Mouse (Mus musculus) hindbrain, embryonic 11.5 days (tissue): ENCODE measurements around the gene Gm21119. TPM values are rescaled to one million over a fixed set of nuclear protein-coding genes. Genes with fewer than 3 reads are reported as not detected.
"Not testable (repeated sequence)": the region's sequence is repeated elsewhere in the genome, so short reads cannot be mapped to it uniquely, and the experiment has no call there.

ENCODE experiments used
- ATAC-seq: fragments of 200-750 bp; cut with Nextera tagmentation; 2 replicates; pipeline ENCODE4 v1.8.0; 2017; ENCODE audit warnings: mild to moderate bottlenecking, moderate TSS enrichment, moderate library complexity; ENCODE audit not compliant: low FRiP score
- DNase-seq: peaks from one replicate; pipeline ENCODE4 v3.0.0-alpha.2; 2015; ENCODE audit warnings: low spot score
- H3K27ac ChIP-seq: fragments of 300-500 bp; sonication (generic); 2 replicates; pipeline ENCODE4 v1.5.1; 2014; ENCODE audit warnings: mild to moderate bottlenecking, low read depth, low read length
- H3K27me3 ChIP-seq: fragments of 300-500 bp; sonication (generic); 2 replicates; pipeline ENCODE4 v1.6.1; 2014; ENCODE audit warnings: mild to moderate bottlenecking, low read length, moderate library complexity, mixed read lengths; ENCODE audit not compliant: control insufficient read depth, insufficient read depth
- H3K36me3 ChIP-seq: fragments of 300-500 bp; sonication (generic); 2 replicates; pipeline ENCODE4 v1.6.1; 2014; ENCODE audit warnings: mild to moderate bottlenecking, low read length, moderate library complexity, mixed read lengths; ENCODE audit not compliant: control insufficient read depth, insufficient read depth
- H3K4me1 ChIP-seq: fragments of 300-500 bp; sonication (generic); replicated peaks from 2 replicates; pipeline ENCODE4 v1.6.1; 2014; ENCODE audit warnings: low read length, mixed read lengths; ENCODE audit not compliant: control insufficient read depth, insufficient read depth
- H3K4me2 ChIP-seq: fragments of 300-500 bp; sonication (generic); replicated peaks from 2 replicates; pipeline ENCODE4 v1.6.1; 2014; ENCODE audit warnings: mild to moderate bottlenecking, low read depth, low read length
- H3K4me3 ChIP-seq: fragments of 300-500 bp; sonication (generic); 2 replicates; pipeline ENCODE4 v1.5.1; 2014; ENCODE audit warnings: low read depth, low read length
- H3K9ac ChIP-seq: fragments of 300-500 bp; sonication (generic); 2 replicates; pipeline ENCODE4 v1.6.1; 2014; ENCODE audit warnings: low read depth, low read length
- H3K9me3 ChIP-seq: fragments of 300-500 bp; sonication (generic); 2 replicates; pipeline ENCODE4 v1.6.1; 2016; ENCODE audit warnings: low read length; ENCODE audit not compliant: control insufficient read depth
- WGBS: fragments of 180-500 bp; shearing (Covaris S2); extraction: QIAGEN DNeasy Blood & Tissue Kit; methylation state at CpG from one replicate; pipeline ENCODE4 v1.1.7; 2014; 5-methylcytosine and 5-hydroxymethylcytosine counted together
- polyA plus RNA-seq: library from polyadenylated mRNA; unstranded; fragments of >200 nt; fragmentation: Nextera tagmentation; extraction: Ambion mirVana; gene quantifications from 2 replicates; pipeline ENCODE4 v1.2.1, GENCODE M21; 2014

Gm21119 gene
- 0.23 TPM in 1 of 2 replicates, not detected in the other for polyA plus RNA-seq

GRCm38 (mm10) chr8:20614619-20615018 lies at the start of gene Gm21119:
Gene Gm21119, plus strand, starts transcription at chr8:20614919.
- H3K27me3 ChIP-seq, H3K4me1 ChIP-seq, ATAC-seq, H3K4me2 ChIP-seq, H3K4me3 ChIP-seq, H3K9me3 ChIP-seq, H3K27ac ChIP-seq, DNase-seq, H3K36me3 ChIP-seq, H3K9ac ChIP-seq: not testable (repeated sequence)
- WGBS: no CpG with 5 or more reads among the region's 2 CpGs

DNA sequence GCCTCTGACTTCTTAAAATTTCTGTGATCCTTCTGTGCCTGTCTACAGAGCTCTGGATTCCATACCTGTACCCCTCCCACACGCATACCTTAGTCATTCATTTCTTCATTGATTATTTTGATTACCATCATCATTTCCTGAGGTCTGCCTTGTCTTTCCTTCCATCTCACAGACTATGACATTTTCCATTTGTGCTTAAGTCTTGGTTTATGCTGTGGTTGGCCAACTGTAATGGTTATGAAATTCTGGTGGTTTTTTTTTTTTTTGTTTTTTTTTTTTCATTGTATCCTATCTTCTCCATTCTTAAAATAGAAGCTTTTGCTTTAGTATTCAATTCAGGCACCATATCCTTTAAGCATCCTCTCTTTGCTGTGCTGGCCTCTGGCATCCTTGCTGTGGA lies 48.0 kb upstream of the Gm21119 start:
- not testable (repeated sequence) for DNase-seq, H3K36me3 ChIP-seq, H3K4me2 ChIP-seq, ATAC-seq, H3K4me1 ChIP-seq, H3K9ac ChIP-seq, H3K9me3 ChIP-seq, H3K27ac ChIP-seq, H3K27me3 ChIP-seq, H3K4me3 ChIP-seq
- no CpG with 5 or more reads among the region's 1 CpGs for WGBS

- not testable (repeated sequence) for H3K4me1 ChIP-seq, H3K27ac ChIP-seq, H3K9ac ChIP-seq, H3K36me3 ChIP-seq, H3K4me2 ChIP-seq, ATAC-seq, H3K4me3 ChIP-seq, H3K27me3 ChIP-seq, H3K9me3 ChIP-seq
- peak; percentile 0 for DNase-seq
- WGBS: 91% methylated on average over 2 of the region's 6 CpGs
These were observed 33.6 kb upstream of the Gm21119 start for GRCm38 (mm10) chr8:20581081-20581480.

DNA sequence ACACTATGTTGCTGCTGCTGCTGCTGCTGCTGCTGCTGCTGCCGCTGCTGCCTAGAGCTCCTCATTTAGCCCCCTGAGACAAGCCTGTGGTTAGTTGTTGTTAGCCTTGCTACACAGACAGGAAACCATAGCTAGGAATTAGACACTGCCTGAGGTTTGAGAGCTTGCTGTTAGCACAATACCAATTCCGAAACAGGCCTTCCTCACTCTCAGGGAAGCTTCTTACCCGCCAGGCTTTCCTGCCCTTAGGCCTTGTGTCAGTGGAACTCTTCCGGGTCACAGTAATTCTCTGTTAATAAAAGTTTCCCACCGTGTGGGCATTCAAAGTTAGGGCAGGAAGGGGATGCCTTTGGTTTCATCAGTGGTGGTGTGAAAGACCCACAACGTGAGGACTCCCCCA lies 31.9 kb upstream of the Gm21119 start:
- H3K27me3 ChIP-seq, ATAC-seq, H3K4me2 ChIP-seq, H3K4me1 ChIP-seq, H3K36me3 ChIP-seq, DNase-seq, H3K9me3 ChIP-seq, H3K4me3 ChIP-seq, H3K27ac ChIP-seq, H3K9ac ChIP-seq: not testable (repeated sequence)
- WGBS: 95% methylated on average over 4 of the region's 6 CpGs

DNA sequence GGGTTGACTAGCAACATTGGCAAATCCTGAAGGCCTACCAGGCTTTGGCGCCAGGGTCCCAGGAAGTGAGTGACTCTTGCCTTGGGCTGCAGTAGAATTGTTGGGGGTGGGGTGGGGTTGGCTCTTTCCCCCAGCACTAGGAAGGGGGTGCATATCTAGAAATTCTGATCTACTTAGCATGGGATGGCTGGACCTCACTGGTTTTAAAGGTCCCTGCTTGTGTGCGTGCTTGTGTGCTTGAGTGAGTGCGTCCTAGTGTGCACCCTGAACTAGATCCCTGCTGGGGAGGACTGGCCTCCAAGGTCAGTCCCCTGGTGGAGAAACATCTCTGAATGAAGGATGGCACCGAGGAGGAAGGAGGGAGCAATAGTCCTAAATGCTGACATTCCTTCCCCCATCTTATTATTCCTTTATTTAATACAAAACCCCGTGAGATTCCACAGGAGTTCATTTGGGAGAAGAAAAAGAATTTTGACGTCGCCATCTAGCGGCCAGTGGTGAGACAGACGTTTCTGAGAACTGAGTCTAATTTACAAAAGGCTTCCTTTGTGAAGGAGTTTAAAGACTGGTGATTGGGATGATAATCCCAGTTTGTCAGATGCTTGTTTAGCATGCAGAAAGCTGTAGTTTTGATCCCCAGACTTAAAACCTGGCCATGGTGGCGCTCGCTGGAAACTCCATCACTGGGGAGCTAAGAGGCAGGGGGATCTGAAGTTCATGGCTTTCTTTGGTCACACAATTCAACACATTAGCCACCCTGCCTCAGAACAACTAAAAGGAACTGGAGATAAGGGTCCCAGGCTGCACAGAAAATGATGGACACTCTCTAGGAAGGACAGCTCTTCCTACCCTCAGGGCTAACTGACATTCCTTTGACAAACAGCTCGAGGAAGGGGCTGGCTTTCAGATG lies 26.2 kb upstream of the Gm21119 start:
- 25% methylated on average over 5 of the region's 12 CpGs for WGBS
- H3K9me3 ChIP-seq, H3K27me3 ChIP-seq, H3K4me1 ChIP-seq, H3K27ac ChIP-seq, H3K36me3 ChIP-seq, H3K4me2 ChIP-seq, H3K9ac ChIP-seq, H3K4me3 ChIP-seq: not testable (repeated sequence)
- ATAC-seq (peak; percentile 88), DNase-seq (peak; percentile 3)

- not testable (repeated sequence) for H3K9me3 ChIP-seq, H3K4me3 ChIP-seq, H3K4me1 ChIP-seq, DNase-seq, H3K9ac ChIP-seq, H3K27ac ChIP-seq, H3K27me3 ChIP-seq, H3K4me2 ChIP-seq, H3K36me3 ChIP-seq
- WGBS: 90% methylated on average over 1 of the region's 4 CpGs
- ATAC-seq: peak; percentile 71
These were observed 25.6 kb upstream of the Gm21119 start for GRCm38 (mm10) chr8:20589178-20589539.

DNA sequence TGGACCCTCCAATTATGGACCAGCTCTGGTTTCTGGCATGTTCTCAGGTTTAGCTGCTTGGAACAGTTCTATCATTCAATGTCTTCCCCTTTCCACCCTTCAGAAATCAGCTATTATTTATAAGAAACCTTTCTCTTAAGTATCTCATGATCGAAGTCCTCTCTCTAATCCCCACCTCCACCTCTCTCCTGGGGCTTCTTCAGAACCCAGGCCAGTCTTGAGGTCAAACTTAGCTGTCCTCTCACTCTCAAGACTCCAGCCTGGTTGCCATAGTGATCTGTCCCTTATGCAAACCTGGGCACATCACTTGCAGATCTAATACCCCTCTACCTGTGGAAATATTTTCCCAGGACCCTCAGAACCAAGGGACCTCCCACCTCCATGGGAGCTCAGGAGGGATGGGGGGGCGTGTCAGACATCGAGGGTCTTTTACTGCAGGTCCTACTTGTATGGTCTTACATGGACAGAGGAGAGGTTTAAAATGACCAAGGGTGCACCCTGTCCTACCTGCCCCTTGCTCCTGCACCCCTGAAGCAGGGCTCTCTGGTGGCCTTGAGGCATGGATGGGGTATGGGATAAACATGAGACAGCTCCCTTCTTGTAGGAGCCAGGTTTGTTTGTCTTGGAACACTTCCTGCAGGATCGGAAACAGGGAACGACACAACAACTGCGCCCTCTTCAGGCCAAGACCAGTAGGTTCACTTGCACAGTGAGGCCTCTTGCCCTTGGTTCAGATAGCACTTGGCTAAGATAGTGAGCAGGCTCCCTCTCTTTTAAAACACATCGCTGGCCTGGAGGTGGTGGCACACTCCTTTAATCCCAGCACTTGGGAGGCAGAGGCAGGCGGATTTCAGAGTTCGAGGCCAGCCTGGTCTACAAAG lies 24.4 kb upstream of the Gm21119 start:
- H3K27ac ChIP-seq, H3K27me3 ChIP-seq, H3K9me3 ChIP-seq, H3K9ac ChIP-seq, H3K4me2 ChIP-seq, H3K36me3 ChIP-seq, ATAC-seq, H3K4me1 ChIP-seq, H3K4me3 ChIP-seq: not testable (repeated sequence)
- 88% methylated on average over 3 of the region's 9 CpGs for WGBS
- peak; percentile 0 for DNase-seq

DNA sequence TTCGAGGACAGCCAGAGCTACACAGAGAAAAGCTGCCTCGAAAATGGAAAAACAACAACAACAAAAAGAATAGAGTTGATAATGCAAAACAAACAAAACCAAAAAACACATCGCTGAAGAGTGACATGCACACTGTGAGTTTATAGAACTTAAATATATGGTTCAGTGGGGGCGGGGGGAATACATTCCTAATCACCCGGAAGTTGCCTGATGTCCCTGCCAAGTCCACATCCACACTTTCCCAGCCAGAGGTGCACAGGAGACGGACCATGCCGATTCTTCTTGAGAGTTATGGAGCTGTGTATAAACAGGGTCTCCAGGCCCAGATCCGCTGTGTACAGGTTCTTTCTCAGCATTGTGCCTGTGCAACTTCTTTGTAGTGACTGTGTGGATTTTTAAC lies 23.7 kb upstream of the Gm21119 start:
- DNase-seq, ATAC-seq, H3K27ac ChIP-seq, H3K4me2 ChIP-seq, H3K9me3 ChIP-seq, H3K4me1 ChIP-seq, H3K9ac ChIP-seq, H3K27me3 ChIP-seq, H3K4me3 ChIP-seq, H3K36me3 ChIP-seq: not testable (repeated sequence)
- WGBS: 99% methylated on average over 4 of the region's 8 CpGs
